Mouse (Mus musculus) megakaryocyte-erythroid progenitor cell, adult 5-6 weeks (primary cell): ENCODE results near the gene Lnpep. TPM values are rescaled to one million over a fixed set of nuclear protein-coding genes. Genes with fewer than 3 reads are reported as not detected.

Experiments
- ATAC-seq: replicated peaks from 2 replicates; pipeline ENCODE4 v1.8.0; 2016; ENCODE audit warnings: mild to moderate bottlenecking, inconsistent platforms; ENCODE audit not compliant: severe bottlenecking, poor library complexity, low FRiP score, low TSS enrichment
- total RNA-seq, 2 experiments: library from RNA; stranded (forward) in 1 of 2; stranded (reverse) in 1 of 2; fragments of 200-1000, 215-1000 nt in 1 of 2; fragments of >200 nt in 1 of 2; fragmentation: Nextera tagmentation in 1 of 2; gene quantifications; 2 replicates each; pipeline ENCODE4 v1.2.3; 2014 to 2017

The Lnpep gene
- total RNA-seq, 2 experiments from 2014 or later, result 34.2 to 40.1 TPM

DNA sequence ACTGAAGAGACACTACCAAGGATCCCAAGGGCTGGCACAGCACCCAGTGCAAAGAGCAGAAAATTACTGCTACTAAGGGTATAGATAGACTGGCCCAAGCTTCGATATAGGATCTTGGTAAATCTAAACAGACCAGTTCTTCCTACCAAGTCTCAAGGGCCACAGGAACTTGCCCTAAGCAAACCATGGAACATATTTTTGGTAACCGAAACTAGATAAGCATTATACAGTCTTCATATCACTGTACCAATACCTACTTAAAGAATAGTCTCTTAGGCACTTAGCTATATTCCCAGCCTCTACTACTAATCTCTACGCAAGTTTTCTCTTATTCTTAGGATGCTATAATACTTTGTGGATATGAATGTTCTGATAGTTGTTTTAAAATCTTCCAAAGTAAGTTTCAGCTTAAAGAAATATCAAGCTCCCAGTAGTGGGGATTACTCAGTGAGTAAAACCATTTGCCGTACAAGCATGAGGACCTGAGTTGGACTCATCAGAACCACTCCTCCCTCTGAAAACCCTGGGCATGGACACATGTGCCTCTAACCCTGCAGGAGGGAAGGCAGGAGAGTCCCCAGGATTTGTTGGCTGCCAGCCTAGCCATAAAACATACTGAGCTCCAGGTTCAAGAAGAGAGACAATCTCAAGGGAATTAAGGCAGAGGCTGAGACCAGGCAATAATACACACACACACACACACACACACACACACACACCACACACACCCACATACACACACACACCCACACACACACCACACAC lies 7.2 kb downstream of the Lnpep start:
- ATAC-seq, result peak; percentile 49

DNA sequence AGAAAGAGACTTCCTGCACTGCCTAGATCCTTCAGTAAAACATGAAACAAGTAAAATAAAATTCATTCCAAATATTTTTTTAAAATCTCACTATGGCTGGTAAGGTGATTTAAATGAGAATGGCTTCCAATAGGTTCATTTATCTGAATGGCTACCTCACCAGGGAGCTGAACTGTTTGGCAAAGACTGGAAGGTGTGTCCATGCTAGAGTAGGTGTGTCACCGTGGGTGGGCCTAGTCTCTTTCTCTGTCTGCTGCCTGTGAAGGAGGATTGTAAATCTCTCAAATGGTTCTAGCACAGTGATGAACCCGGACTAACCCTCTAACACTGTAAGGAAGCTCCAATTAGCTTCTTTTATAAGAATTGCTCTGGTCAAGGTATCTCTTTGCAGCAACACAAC lies 12.5 kb downstream of the Lnpep start:
- peak; percentile 24; the same call in 1 of the 2 replicates for ATAC-seq

- no peak for ATAC-seq
Measured at GRCm38 (mm10) chr17:17609523-17609922, 15.3 kb downstream of the Lnpep start.

DNA sequence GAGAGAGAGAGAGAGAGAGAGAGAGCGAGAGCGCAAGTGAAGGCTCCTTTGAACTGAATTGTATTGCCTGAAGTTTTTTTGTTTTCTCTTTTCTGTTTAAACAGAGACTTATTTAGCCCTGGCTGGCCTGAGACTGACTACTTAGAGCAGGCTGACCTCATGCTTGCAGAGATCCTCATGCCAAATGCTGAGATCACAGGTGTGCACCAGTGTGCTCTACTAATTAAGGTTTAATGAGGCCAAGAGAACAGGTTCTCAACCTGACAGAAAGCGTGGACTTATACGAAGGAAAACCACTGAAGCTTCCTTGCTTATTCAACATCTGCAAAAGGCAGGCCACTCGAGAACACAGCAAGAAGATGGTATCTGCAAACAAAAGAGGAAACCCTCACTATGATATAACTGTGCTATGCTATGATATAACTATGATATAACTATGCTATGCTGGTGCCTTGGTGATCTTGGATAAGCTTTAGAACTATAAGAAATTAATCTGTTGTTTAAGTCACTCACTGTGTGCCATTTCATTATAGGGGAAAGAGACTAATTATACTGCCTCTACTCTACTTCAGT lies 16.3 kb downstream of the Lnpep start:
- ATAC-seq, result peak; percentile 59

- ATAC-seq, result no peak
Measured at GRCm38 (mm10) chr17:17604554-17604953, 20.3 kb downstream of the Lnpep start.

DNA sequence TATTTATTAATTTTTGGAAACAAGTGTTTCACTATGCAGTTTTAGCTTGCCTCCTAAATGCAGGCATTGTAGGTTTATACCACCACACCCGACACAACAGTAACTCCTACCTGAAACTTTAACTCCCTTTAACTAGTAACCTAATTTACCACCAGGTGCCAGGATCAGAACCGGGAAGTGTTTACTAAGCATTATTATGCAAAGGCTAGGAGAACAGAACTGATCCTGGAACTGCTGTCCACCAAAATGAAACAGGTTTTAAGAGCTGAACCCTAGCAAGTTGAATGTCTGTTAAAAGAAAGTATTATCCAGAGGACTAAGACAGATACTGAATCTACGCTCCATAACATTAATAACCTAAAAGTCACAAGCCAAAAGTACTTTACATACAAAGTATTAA lies 21.2 kb downstream of the Lnpep start:
- no peak for ATAC-seq

DNA sequence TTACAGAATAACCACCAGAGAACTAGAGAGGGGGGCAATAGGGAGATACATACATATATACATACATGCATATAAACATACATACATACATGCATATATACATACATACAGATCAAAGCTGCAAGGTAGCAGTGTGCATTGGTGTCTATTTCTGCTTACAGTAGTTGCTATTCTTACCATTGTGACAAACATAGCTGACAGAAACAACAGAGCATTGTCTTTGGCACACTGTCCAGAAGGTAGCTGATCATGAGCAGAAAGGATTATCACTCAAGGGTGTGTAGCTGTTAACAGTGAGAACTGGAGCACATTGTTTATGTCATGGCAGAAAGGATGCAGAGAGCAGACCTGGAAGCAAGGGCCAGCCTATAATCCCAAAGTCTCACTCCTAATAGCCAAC lies 22.1 kb downstream of the Lnpep start:
- ATAC-seq, result no peak

GRCm38 (mm10) chr17:17602330-17602729 lies 22.5 kb downstream of the Lnpep start:
- no peak for ATAC-seq

GRCm38 (mm10) chr17:17600804-17601252 lies 24.0 kb downstream of the Lnpep start:
- 0 out of 2 replicates have a peak, but pooled peaks have one; percentile 19 for ATAC-seq

- no peak for ATAC-seq
Measured at GRCm38 (mm10) chr17:17600001-17600400, 24.8 kb downstream of the Lnpep start.

DNA sequence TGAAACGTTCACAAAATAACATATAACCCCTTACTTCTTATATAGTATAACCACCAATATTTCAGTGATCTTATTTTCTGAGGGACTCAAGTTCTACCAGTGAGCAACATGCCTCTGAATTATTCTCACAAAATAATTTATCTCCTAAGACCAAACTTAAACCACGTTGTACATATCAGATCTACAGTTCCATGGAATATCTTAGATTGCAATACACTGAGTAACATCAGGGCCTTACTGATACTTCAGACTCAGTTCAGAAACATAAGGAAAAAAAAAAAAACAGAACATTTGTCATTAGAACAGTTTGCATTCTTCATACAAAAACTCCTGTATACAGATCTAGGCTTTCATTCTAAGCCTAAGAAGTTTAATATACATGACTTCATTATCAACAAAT lies 26.5 kb downstream of the Lnpep start:
- ATAC-seq, result peak; percentile 67

DNA sequence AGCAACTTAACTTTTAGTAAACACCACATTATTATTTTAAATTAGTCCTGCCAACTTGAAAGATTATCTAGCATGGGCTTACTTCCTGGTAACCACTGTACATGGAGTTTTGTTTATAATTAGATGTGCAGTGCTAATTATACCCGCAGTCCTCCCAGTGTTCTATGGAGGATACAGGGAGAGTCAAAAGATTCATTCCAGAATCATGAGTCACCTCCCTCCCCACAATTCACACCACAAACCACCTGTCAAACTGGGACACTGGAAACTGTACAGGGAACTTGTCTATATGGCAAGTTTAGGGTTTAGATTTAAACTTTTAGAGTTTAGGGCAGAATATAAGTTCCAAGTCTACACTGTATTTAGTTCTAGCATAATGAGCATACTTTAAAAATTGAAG lies 31.9 kb downstream of the Lnpep start:
- ATAC-seq, result no peak

DNA sequence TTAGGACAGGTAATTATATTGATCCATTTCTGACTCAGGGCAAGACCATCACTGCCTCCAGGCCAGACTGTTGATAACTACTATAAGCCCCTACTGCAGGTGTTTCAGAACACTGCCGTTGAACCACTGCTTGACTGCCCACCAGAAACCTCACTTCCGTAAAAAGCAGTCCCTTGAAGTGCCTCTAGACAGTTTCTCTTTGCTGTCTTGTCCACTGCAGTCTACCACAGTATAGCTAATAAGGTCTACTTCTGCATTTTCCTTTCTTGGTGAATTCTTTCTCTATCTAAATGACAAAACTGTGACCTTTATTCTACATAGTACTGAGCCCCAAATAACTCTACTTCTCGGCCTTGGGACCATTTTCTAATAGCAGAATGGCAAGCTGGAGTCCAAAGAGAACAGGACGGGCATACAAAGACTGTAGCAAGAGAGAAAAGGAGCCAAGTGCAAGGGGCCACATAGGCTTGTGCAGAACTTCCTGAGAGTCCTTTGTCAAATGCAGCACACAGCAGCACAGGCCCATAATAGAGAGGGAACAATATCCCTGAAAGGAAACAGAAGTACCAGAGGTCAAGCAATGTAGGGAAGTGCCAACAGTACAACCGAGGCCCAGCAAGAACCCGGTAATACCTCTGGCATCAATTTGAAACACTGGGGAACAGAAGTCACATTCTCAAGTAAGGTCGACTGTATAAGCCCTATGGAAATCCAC lies 37.4 kb downstream of the Lnpep start:
- peak; percentile 56; the same call in 1 of the 2 replicates for ATAC-seq

DNA sequence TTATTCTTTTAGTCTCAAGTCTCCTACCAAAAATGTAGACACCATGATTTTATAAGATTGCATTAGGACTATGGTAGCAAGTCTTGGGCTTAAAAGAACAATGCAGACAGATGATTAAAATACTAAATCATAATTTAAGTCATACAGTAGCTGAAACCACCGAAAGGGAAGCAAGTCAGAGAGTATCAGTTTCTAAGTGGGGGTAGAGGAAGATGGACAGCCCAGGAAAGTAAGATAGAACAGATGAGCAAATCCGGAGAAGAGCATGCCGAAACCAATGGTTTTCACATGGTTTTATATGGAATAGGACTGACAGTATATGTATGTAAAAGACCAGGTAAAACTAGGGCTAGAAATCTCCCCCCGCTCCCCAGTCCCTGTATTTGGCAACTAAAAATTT lies 39.7 kb downstream of the Lnpep start:
- ATAC-seq, result no peak

DNA sequence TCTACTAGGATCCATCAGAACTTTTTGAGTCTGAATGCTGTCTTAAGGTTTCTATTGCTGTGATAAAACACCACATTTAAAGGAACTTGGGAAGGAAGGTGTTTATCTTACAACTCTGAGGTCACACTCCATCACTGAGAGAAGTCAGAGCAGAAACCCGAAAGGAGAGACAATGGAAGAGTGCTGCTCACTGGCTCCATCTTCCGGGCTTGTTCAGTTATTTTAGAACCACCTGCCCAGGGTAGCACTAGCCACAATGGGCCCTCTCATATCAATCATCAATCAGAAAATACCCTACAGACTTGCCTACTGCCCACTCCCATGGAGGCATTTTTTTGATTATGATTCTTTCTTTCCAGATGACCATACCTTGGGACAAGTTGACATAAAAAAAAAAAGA lies 41.0 kb downstream of the Lnpep start:
- ATAC-seq, result peak; percentile 84

GRCm38 (mm10) chr17:17581234-17581633 lies 43.6 kb downstream of the Lnpep start:
- no peak for ATAC-seq

DNA sequence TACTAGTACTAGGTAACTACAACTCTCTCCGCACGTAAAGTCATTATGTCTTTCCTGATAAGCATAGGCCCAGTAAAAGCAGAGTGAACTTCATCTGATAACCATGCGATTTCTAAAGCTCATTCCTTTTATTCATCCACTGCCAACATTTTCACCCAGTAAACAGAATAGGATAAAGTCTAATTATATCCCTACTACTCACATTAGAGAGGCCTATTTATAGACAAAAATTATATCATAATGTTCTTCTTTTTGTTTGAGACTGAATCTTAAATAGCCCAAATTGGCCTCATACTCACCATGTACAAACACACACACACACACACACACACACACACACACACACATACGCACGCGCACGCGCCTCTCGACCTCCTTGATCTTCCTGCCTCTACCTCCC lies 48.5 kb downstream of the Lnpep start:
- ATAC-seq, result peak; percentile 67

DNA sequence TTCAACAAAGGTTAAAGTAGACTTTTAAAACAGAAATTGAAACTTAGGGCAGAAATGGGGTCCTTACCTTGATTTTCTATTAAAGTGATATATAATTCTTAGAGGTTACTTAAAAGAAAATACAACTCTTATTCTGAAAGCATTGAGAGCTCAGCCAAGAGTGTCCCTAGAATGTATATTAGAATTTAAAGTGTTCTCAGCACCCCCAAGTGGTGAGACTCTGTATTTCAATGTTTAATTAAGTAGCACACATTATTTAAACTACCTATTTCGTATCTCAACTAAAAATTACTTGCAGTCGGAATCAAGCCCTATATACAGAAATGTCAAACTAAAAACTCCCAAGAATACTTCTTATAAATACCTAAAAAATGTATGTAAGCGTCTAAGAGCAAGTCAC lies 57.8 kb downstream of the Lnpep start:
- ATAC-seq, result peak; percentile 91

GRCm38 (mm10) chr17:17548958-17549357 lies 75.9 kb downstream of the Lnpep start:
- ATAC-seq, result no peak

DNA sequence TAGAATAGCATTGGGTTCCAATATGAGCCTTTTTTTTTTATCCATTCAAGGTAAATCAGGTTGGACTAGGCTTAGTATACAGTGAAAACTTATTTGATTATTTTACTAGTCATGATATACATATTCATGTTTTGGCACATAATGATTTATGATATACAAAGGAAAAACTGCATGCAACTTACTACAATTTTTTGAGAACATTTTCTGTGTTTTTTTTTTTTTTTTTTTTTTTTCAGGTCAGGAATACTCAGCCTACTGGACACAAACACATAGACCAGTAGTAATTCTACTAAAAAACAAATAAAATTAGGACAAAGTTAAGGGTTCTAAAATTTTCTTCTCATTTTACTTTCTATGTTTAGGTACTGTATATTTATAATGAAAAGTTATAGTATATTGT lies 93.5 kb downstream of the Lnpep start:
- no peak for ATAC-seq
